Mouse (Mus musculus) ES-E14 (cell line): Measurements from ENCODE around the gene Lpar2.

Experiments
- CHD2 ChIP-seq: IDR thresholded peaks from 2 replicates; pipeline ENCODE4 v1.6.1; 2014; ENCODE audit warnings: mild to moderate bottlenecking, low read depth, low read length, inconsistent platforms
- ZC3H11A ChIP-seq: IDR thresholded peaks from 2 replicates; pipeline ENCODE4 v1.6.1; 2012; ENCODE audit warnings: low read depth, mild to moderate bottlenecking, inconsistent platforms, low read length, borderline replicate concordance
- ZNF384 ChIP-seq: IDR thresholded peaks from 2 replicates; pipeline ENCODE4 v1.6.1; 2012; ENCODE audit warnings: low read depth, low read length, inconsistent platforms

DNA sequence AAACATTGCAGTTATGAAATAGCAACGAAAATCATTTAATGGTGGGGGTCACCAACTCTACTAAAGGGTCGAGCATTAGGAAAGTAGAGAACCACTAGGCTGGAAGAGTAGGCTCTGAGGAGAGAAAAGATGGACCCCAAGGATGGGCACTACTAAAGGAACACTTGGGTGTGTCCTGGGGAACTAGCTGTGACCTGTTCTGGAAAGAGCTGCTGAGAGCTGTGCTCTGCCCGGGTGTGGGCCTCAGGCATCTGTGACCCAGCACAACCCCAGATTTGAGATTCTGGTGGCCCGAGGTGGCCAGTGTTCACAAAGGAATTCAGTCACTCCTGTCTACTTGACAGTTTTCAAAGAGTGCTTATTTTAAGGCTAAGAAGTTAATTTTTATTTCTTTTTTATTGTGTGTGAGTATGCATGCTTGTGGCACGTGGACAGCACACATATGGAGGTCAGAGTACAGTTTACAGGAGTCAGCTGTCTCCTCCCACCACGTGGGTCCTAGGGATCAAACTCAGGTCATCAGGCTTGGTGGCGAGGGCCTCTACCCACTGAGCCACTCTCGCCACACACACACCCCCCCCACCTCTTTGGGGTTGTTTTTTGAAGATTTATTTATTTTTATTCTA is 14.9 kb downstream of the Lpar2 start:
- TF ChIP-seq ZNF384, result no peak
- no peak for TF ChIP-seq ZC3H11A
- TF ChIP-seq CHD2, result no peak
